Mouse (Mus musculus): ENCODE measurements around the gene Fap.

Fap gene

DNA sequence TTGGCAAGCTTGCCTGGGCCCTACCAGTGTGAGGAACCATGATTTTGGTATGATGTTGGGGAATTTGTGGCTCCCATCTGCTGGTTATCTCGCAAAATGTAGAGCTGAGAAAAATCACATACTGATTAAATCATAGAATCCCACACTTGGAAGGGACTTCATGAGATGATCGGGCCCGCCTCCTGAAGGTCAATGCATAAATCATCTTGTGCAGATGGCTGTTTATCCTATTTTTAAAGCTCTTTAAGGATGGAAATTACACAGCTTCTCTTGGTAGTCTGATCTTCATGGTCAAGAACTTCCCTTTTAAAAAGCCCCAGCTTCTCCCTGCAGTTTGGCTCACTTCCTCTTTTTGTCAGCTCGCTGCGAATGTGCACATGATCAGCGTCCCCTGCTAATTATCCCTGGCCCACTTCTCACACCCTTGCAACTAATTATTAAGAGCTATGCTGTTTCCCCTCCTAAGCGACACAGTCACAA lies 113.6 kb downstream of the Fap start:
- DNase-seq (ENCODE audit: low spot score), result no peak

DNA sequence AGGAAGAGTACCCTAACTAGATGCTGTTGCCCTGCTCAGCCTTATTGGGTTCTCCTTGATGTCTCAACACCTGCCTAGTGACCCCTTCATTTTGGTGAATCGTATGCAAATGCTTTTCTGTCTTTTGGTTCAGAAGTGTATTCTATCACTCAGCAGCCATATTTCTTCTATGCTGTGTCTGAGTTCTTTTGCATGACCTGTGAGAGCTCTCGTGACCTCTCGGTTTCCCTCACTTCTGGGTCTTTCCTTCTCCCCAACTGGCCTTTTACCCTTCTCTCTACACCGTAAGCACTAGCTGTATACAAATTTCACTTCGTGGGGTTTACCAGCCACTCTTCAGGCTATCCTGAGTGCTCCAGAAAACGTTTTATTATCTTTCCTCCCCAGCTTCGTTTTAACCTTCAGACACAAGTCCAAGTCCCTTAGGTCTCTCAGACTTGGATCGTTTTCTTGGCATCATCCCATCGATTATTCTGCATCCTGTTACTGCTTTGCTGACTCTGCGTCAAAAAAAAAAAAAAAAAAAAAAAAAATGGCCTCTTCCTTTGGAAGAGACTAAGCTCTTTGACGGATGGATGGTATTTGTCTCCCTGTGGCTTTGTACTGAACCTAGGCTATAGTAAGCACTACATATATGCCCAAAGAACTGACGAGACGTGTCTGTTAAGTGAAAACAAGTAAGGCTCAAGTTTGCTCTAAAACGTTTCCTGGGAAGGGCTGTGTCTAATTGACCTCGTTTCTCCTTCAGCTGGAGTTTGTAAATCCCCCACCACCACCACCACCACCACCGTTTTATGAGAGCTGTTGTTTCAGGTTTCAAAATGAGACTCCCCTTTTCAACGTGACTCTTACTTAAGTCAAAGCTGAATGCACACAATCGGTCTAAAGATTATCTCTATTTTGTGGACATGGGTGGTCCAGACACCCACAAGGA lies 114.4 kb downstream of the Fap start:
- no peak for DNase-seq (ENCODE audit: low spot score)

DNA sequence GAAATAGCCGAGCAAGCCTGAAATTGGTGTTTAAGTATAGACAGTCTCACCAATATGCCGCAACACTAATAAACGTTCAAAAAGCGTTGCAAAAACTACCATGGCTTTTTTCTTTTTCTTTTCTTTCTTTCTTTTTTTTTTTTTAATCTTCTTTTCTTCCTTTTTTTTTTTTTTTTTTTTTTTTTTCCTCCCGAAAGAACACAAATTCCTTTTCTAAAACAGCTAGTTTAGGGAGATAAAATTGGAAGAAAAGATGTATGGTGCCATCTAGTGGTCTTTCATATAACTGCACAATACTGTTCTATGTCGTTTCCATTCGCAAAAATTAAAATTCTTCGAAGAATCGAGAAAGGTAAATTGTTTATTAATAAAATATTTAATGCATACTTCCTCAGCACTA lies 115.8 kb downstream of the Fap start:
- DNase-seq (ENCODE audit: low spot score), result no peak

DNA sequence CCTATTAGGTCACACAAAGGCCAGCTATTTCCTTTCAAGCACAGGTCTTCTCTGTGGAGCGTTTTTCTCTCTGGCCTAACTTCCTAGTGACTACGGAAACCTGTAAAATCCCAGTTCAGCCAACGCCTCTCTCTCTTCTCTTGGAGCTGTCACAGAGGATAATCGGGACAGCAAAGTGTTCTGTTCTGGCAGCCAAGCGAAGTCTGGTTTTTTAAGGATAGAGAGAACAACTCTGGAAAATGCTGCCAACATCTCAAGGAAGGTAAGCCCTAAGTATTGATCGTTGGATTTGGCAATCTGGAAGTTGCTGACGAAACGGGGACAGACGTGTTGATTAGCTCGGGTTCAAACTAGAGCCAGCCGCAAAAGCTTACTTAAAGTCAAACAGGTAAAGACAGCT lies 118.9 kb downstream of the Fap start:
- DNase-seq (ENCODE audit: low spot score), result no peak

DNA sequence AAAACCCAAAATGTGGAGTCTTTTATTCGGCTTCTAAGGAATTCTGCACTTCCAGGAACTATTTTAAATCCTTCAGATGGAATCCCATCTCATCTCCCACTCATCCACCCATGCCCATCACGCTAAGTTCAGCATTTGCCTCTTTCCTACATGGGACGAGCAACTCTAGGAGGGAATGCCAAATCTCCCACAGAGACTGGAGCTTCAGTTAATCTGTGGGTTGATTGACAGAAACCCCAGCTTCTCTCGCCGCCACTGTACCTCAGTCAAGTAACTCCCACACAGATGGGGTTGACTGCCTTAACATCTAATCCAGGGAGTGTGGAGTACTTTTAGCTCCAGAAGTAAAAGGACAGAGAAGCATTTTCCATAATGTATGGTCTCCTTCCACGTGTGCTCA lies 119.8 kb downstream of the Fap start:
- DNase-seq (ENCODE audit: low spot score), result no peak
